Mouse (Mus musculus) C2C12 (cell line): ENCODE data around the gene Abhd17b.

Experiments used
- CEBPB ChIP-seq: IDR thresholded peaks from one replicate; pipeline ENCODE4 v1.6.1; 2011; ENCODE audit warnings: low read depth, mild to moderate bottlenecking, control low read depth, moderate library complexity
- CTCF ChIP-seq: IDR thresholded peaks from one replicate; pipeline ENCODE4 v1.5.1; 2011; ENCODE audit not compliant: control insufficient read depth, insufficient read depth, insufficient read length
- FOSL1 ChIP-seq: IDR thresholded peaks from one replicate; pipeline ENCODE4 v1.8.0; 2011; ENCODE audit warnings: mild to moderate bottlenecking, low read length; ENCODE audit not compliant: poor library complexity, insufficient read depth, severe bottlenecking
- MAX ChIP-seq: IDR thresholded peaks from one replicate; pipeline ENCODE4 v1.6.1; 2011; ENCODE audit warnings: mild to moderate bottlenecking, control low read depth
- MYOD1 ChIP-seq: IDR thresholded peaks from one replicate; pipeline ENCODE4 v1.6.1; 2011; ENCODE audit warnings: low read depth; ENCODE audit not compliant: control insufficient read depth, insufficient read length
- MYOG ChIP-seq: IDR thresholded peaks from one replicate; pipeline ENCODE4 v1.6.1; 2011; ENCODE audit not compliant: control insufficient read depth, insufficient read length; ENCODE audit errors: extremely low read depth
- USF1 ChIP-seq: IDR thresholded peaks from one replicate; pipeline ENCODE4 v1.6.1; 2011; ENCODE audit warnings: low read depth, mild to moderate bottlenecking, control low read depth, moderate library complexity

DNA sequence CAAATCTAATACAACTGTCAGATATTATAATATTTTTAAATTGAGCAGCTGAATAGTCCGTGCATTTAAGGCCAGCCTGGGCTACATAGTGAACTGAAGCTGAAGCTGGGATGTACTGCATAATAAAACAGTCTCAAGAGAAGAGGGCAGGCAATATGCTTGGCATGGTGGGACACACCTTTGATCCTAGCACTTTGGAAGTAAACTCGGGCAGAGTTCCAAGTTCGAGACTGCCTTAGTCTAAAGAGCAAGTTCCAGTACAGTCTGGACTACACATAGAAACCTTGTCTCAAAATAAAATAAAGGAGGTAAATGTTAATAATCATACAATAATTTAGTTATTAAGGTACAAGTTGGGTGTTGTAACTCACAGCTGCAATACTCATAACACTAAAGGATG is 27.1 kb downstream of the Abhd17b start:
- TF ChIP-seq CTCF (no peak), CEBPB (no peak), MYOG (no peak), USF1 (no peak), MAX (no peak), MYOD1 (no peak), FOSL1 (no peak)
